Mouse (Mus musculus): ENCODE results near the gene 9130023H24Rik. TPM values are rescaled to one million over a fixed set of nuclear protein-coding genes. Genes with fewer than 3 reads are reported as not detected.

9130023H24Rik gene
- 2.6 TPM for polyA plus RNA-seq (2017; shearing (Covaris generic))

DNA sequence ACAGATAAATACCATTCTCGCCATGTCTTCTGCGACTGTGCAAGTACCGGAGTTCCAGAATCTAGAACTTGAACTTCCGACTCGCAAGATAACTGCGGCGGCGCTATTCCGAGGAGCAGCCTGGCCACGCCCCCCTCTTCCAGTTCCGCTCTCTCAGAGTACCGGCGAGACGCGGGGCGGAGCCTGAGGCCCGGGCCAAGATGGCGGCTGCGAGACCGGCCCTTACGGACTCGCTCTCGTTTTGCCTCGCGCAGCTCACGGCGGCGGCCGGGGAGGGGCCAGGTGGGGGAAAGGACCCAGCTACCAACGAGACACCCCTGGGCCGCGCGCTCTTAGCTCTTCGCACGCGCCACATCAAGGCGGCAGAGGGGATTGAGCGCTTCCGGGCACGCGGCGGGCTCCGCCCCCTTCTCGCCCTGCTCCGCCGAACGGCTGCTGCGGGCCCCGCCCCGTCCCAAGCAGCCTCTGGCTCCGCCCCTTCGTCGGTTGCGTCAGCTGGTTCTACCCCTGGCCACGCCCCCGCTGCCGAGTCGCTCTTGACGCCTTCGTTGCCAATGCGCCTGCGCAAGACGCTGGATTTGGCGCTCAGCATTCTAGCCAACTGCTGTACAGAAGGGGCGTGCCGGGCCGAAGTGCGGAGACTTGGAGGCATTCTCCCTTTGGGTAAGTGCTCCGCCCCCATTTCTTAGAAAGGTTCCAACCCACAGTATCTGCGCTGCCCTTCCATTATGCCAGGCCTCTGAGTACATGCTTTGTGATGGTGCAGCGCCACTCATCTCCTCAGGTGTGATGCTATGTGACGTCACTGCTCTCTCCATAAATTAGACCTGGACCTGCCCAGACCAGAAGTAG is at the start of gene 9130023H24Rik:
9130023H24Rik (minus strand) TSS at position 105 of the 852 bp plus-strand sequence.

DNA sequence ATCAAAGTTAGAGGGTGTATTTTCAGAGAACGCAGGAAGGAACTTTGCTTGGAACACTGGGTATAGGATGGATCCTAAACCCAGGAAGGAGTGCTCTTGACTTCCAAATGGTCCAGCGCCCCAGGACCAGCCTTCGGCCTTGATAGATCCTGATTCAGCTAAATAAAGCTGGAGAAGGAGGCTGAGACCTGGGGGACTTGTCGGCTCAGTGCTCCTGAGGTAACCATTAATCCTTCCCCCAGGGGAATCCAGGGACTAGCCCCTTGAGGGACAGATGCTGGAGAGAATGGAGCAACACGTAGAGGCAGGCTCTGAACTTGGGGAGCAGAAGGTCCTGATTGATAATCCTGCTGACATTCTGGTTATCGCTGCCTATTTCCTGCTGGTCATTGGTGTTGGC is 27.6 kb upstream of the 9130023H24Rik start, which contains the start of gene Slc5a2:
Slc5a2 (plus strand) TSS at position 247 of the 400 bp plus-strand sequence.

DNA sequence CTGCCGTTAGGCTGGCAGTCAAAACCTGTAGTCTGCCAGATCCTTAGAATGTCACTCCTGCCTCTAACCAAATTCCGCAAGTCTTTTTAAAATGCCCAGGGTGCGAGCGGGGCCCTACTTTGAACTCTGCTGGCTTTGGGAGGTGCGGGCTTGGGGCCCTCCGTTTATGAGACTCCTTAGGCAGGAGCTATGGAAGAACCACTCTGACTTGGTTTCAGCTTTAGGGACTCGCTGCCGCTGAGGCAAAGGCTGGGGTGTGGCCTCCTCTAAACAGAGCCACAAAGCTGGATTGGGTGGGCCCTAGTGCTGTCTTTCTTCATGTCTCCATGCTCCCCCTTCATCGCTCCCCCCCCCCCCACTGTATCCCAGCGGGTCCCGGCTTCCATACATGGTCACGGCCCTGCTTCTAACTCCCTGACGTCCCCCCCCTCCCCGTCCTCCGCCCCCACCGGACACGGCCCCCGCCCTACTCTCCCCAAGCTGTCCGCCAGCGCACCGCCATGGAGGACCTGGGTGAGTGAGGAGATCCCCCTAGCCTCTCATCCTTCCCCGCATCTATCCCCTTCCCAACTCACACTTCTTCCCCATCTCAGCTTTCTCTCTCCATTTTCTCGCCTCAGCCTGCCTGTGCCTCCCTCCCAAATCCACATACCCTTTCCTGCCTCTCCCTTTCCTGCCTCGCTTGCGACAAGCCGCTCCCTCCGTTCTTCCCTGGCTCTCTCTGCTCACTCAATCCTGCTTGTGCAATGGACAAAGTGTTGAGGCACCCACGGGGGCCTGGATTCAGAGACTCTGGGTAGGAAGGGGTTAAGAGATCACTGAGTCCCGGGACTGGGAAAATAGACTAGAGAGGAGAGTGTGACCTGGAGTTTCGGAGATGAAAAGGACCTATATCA is 8.9 kb upstream of the 9130023H24Rik start, which contains the start of gene Tgfb1i1:
Tgfb1i1 (plus strand) TSS at position 317 of the 896 bp plus-strand sequence.

DNA sequence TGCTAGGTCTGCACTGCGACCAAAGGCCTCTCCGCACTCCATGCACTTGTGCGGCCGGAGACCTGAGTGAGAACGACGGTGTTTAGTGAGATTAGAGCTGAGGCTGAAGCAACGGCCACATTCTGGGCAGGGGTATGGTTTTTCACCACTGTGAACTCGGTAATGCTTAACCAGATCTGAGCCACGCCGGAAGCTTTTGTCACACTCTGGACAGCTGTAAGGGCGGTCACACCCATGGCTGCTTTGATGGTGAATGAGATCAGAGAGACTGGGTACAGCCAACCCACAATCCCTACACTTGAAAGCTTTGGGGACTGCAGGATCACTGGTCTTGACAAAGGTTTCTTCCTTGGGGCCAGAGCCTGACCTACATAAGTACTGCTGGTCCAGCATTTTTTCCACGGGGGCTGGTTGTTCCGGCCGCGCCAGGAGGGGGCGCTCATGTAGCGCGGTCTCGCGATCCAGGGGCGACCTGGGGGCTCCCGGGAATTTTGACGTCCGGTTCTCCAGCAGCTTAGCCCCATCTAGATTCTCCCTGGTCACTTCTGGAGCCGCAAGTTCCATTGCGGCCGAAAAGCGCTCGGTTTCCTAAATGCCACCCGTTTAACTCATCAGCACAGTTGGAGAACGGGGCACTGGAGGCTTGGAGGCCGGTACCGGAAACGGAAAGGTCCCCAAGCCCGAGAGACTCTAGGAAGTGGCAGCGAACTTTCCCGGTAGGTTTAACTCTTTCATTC is 807 bp downstream of the 9130023H24Rik start, which contains the start of gene Armc5:
Armc5 (plus strand) TSS at position 487 of the 737 bp plus-strand sequence.

DNA sequence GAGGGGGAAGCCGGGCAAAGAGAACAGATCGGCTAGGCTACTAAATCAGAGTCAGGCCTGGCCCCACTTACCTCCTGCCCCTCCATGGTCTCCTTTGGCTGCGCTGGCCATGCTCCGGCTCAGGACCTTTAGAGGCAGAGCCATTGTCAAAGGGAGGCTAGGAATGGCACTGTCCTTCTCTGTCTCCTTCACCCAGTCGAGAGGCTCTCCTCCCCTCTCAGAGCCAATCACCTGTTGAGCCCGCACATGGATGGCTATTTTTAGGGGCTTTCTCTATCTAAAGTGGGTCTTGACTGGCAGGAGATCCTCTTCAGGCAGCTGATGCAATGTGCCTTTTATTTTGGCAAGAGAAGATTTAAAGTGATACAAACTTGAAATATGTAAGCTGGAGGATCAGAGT is 31.7 kb downstream of the 9130023H24Rik start, which contains the start of gene Cox6a2:
Cox6a2 (minus strand) TSS at position 236 of the 400 bp plus-strand sequence.

Other genes with a start within 250 kb of the 9130023H24Rik start
- gene Pycard, start 244.2 kb downstream of the 9130023H24Rik start, polyA plus RNA-seq (2017; shearing (Covaris generic)) = 292 TPM
- gene Trim72, start 234.1 kb downstream of the 9130023H24Rik start, polyA plus RNA-seq (2017; shearing (Covaris generic)) = not detected
- gene Itgam, start 175.4 kb downstream of the 9130023H24Rik start, polyA plus RNA-seq (2017; shearing (Covaris generic)) = 0.92 TPM
- not detected for gene Gm49368, start 175.3 kb downstream of the 9130023H24Rik start, polyA plus RNA-seq (2017; shearing (Covaris generic))
- gene Itgax, start 108.5 kb downstream of the 9130023H24Rik start, polyA plus RNA-seq (2017; shearing (Covaris generic)) = 0.56 TPM
- 1.5 TPM for gene Itgad, start 83.7 kb downstream of the 9130023H24Rik start, polyA plus RNA-seq (2017; shearing (Covaris generic))
- gene Cox6a2, start 31.6 kb downstream of the 9130023H24Rik start, polyA plus RNA-seq (2017; shearing (Covaris generic)) = not detected
- gene Armc5, start 689 bp downstream of the 9130023H24Rik start, polyA plus RNA-seq (2017; shearing (Covaris generic)) = 23.1 TPM
- gene Tgfb1i1, start 8.8 kb upstream of the 9130023H24Rik start, polyA plus RNA-seq (2017; shearing (Covaris generic)) = 1.6 TPM
- 0.48 TPM for gene Slc5a2, start 27.6 kb upstream of the 9130023H24Rik start, polyA plus RNA-seq (2017; shearing (Covaris generic))
- gene BC017158, start 60.1 kb upstream of the 9130023H24Rik start, polyA plus RNA-seq (2017; shearing (Covaris generic)) = 35.8 TPM
- 432 TPM for gene Rgs10, start 180.7 kb upstream of the 9130023H24Rik start, polyA plus RNA-seq (2017; shearing (Covaris generic))
- 45.9 TPM for gene Tial1, start 223.7 kb upstream of the 9130023H24Rik start, polyA plus RNA-seq (2017; shearing (Covaris generic))